Mouse (Mus musculus): ENCODE data around the gene Fbln2.

Gene Fbln2

DNA sequence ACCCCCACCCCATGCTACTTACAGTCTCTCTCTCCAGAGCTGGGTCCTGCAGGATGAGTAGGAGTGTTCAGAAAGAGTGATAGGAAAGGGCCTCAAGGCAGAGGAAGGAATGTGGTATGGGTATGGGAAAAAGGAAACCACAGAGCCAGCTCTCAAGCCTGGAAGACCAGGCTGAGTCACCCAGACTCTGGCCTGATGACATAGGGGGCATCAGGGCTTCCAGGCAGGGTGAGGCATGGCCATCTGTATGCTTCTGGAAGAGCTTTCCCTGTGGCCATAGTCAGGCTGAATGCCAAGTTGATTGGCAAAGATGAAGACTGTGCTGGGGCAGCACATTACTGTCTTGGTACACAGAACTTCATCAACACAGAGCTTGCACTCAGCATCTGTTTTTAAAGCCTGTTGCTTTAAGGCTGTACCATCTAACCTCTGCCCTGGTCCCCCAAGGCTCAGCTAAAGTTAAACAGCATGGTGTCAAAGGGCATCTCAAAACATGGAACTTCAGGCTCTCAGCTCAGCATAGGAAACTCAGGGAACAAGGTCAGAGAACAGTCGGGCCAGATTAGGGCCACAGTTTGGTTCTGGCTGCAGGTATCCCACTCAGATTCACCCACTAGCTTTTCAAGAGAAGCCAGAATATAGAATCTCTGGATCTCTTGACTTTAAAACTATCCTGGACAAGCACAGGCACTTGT is 19.3 kb upstream of the Fbln2 start:
- no peak for DNase-seq (ENCODE audit: low spot score)

DNA sequence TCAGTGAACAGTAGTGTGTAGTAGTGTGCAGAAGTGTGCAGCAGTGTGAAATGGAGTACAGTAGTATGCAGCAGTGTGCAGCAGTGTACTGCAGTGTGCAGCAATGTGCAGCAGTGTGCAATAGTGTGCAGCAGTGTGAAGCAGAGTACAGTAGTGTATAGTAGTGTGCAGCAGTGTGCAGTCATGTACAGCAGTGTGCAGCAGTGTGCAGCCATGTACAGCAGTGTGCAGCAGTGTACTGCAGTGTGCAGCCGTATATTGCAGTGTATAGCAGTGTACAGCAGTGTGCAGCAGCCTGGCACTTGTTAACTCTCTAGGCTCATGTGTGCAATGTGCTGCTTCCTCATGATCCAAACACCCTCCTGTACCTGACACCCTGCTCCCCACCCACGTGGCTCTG is 13.8 kb upstream of the Fbln2 start:
- no peak for DNase-seq (ENCODE audit: low spot score)

- peak; percentile 63 for DNase-seq (ENCODE audit: low spot score)
These were observed 11.6 kb upstream of the Fbln2 start for GRCm38 (mm10) chr6:91200429-91201188.

- DNase-seq (ENCODE audit: low spot score): peak; percentile 46
These were observed 10.3 kb upstream of the Fbln2 start for GRCm38 (mm10) chr6:91201881-91202341.

- no peak for DNase-seq (ENCODE audit: low spot score)
These were observed 9.7 kb upstream of the Fbln2 start for GRCm38 (mm10) chr6:91202571-91202970.

DNA sequence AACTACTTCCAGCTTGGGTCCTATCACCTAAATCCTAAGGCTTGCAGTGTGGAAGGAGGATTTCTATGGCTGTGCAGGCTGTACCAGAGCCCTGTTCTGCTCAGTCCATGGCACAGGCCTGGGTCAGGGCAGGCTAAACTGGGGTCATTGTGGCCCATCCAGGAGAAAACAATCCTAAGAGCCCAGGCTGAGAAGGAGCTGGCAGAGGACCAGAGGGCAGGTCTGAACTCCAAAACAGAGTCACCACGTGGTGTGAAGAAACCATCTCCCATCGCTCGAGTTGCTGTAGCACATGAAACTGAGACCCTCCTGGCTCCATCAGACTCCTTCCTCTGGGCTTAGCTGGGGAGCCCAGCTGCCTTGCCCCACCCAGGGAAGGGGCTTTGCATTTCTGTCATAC is 6.9 kb upstream of the Fbln2 start:
- DNase-seq (ENCODE audit: low spot score): peak; percentile 69

DNA sequence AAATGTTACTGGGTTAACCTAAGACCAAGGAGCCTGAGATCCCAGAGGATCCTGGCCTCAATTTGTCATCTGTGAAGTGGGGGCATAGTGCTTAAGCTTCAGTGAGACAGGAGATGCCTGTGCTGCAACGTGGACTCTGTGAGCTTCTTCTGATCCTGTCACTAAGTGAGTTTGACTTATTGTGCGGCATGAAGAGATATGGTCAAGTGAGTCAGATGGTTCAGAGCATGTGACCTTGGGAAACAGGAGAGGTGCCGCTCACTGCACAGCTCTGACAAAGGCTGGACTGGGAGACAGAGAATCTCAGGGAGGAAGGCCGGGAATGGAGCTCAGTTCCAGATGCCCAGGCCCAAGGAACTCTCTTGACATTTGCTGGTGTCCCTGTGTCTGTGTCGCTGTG is 6.5 kb upstream of the Fbln2 start:
- no peak for DNase-seq (ENCODE audit: low spot score)

- DNase-seq (ENCODE audit: low spot score): no peak
These were observed 4.8 kb upstream of the Fbln2 start for GRCm38 (mm10) chr6:91207491-91207890.

GRCm38 (mm10) chr6:91209780-91210179 is 2.5 kb upstream of the Fbln2 start:
- DNase-seq (ENCODE audit: low spot score): no peak

DNA sequence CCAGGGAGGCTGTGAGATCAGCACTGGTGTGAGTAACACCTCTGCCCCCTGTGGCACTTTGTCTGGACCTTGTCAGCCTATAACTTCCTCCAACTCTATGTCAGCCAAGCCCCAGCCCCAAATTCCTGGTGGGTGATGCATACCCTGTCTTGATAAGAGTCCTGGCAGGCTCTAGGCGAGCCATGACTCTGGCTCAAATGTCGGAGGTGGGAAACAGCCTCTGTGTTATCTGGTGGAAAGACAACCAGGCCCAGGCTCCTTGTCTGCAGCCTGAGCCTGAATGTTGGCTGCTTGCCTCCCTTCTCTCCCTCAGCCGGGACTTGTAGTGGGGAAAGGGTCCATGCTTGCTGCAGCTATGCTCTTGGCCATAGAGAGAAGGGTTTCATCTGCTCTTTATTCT is 1.4 kb upstream of the Fbln2 start:
- DNase-seq (ENCODE audit: low spot score): peak; percentile 28

GRCm38 (mm10) chr6:91212571-91212970 is 316 bp downstream of the Fbln2 start:
- DNase-seq (ENCODE audit: low spot score): peak; percentile 52

DNA sequence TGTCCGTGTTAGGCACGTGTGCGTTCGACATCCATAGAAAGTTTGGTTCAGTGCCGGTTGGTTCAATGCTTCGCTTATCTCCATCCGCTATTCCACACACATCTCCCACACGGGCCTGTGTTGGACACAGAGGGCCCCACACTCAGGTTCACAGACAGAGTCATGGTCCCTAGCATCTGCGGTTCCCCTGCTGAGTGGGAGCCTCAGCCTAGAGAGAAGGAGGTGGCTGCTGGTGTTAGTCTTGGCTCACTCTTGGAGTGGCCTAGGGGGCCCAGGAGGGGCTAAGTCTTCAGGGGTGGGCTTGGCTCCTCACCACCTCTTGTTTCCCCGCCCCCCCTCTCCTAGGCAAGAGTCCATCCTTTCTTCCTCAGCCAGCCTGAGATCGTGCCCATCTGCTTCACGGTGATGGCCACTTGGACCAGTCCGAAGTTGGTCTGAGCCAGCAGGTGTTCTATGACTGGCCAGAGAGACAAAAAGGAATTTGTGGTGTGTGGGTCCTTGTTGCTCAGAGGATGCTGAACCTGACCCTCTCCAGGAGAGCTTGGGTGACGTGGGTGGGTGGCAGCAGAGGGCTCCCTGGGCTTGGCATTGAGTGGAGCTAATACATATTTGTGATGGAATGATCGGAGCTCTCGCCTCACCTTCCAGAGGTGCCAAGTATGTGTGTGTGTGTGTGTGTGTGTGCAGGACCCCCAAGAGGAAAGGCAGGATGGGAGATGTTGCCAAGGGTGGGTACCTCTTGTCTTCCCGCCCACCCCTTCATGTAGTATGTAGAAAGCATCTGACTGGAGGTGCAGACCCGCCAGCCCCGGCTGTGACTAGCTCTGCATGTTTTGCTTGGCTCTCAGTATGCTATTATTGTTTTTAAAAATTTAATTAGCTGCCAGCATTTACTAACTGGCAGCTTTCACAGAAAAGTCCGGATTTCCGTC is 1.3 kb downstream of the Fbln2 start:
- DNase-seq (ENCODE audit: low spot score): no peak

DNA sequence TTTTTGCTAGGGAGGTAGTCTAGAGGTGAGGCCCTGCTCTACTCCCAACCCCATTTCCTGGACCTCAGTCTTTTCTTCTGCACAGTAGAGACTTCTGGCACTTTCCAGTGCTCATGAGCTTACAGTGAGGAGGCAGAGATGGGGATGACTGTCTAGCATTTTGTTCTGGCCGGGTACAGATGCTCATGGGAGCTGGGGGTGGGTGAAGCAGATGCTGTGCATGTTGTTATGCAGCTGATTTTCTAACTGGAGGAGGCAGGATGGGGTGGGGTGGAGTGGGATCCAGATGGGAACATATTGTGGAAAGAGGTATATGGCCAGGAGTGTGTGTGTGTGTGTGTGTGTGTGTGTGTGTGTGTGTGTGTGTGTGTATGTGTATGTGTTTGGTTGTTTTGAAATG is 3.2 kb downstream of the Fbln2 start:
- DNase-seq (ENCODE audit: low spot score): no peak

- DNase-seq (ENCODE audit: low spot score): no peak
These were observed 6.2 kb downstream of the Fbln2 start for GRCm38 (mm10) chr6:91218445-91218844.

DNA sequence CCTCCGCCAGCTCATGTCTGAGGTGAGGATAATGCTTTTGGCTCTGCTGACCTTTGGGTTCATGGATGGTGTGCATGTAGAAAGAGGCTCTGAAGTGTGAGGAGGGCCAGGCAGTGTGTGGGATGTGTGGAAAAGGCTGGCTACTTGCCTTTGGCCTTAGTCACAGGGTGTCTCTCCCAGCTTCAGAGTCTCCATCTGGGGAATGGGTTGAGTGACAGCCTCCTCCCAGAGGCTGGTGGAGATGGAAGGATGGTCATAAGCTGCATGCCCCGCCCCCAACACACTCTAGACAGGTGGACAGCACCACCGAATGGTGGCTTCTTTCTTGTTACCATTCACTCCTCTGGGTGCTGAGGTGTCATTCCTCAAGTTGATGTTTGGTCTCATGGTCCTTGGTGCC is 6.6 kb downstream of the Fbln2 start:
- DNase-seq (ENCODE audit: low spot score): no peak

DNA sequence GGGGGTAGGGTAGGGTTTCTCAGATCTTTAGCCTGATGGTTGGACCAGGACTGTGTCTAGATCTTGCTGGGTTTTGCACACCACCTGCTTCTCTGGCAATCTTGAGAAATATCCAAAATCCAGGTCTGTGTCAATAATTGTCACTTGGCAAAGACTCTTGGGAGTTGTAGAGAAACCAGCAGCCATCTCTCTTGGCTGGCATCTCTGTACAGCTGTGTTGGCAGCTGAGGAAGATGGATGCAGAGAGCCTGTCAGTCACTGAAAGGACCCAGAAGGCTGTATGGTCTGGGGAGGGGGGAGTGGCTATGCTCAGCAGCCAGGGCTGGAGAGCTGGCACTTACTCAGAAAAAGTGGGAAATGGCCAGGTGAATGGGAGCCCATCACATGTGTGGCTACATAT is 7.8 kb downstream of the Fbln2 start:
- DNase-seq (ENCODE audit: low spot score): no peak

DNA sequence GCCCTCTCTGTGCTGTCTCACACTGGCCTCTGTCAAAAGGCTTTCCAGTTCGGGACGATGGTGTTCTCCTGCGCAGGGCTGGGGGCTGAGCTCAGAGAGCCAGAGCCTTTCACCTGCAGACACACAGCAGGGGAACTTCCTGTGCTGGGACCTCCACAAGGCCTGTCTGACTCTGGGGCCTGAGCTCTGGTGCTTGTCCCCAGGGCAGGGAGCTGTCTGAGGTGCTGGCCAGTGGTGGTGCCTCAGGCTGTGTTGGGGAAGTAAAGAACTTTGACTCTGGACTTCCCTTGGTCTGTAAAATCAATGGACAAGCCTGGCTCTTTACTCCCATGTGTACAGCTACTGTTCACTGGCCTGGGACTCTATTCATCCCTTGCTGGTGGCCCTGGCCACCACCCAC is 8.8 kb downstream of the Fbln2 start:
- no peak for DNase-seq (ENCODE audit: low spot score)

GRCm38 (mm10) chr6:91222694-91223346 is 10.6 kb downstream of the Fbln2 start:
- DNase-seq (ENCODE audit: low spot score): no peak

GRCm38 (mm10) chr6:91224939-91225338 is 12.7 kb downstream of the Fbln2 start:
- no peak for DNase-seq (ENCODE audit: low spot score)

DNA sequence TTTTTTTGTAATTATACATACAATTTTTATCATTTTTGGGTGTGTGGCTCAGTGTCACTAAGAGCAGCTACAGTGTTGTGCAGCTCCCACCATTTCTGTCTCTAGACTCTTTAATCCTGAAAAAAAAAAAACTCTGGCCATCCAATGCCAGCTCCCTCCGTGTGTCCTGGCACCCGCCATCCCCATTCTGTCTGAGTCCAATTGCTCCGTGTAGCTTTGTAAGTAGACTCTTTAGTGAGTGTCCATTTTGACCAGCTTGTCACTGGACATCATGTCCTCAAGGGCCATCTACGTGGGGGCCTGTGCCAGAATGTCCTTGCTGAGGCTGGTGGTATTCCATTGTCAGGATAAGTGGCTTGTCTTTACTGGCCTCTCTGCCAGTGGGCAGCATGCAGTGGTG is 13.1 kb downstream of the Fbln2 start:
- DNase-seq (ENCODE audit: low spot score): no peak

DNA sequence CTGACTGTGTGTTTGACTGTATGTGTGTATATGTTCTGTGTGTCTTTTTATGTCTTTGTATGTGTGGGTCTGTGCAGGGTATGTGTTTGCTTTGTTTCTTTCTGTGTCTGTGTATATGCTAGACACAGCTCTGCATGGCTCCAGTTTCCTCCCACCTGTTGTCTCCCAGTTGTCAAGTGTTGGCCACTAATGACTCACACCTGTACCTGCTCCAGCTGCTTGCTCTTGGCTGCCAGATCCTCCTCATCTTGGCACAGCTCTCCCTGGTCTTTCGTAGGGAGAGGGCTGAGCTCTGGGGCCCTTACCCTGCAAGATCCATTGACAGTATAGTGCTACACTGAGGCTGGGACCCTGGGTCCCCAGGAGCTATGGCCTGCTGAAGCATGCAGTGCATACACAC is 13.8 kb downstream of the Fbln2 start:
- DNase-seq (ENCODE audit: low spot score): no peak

DNA sequence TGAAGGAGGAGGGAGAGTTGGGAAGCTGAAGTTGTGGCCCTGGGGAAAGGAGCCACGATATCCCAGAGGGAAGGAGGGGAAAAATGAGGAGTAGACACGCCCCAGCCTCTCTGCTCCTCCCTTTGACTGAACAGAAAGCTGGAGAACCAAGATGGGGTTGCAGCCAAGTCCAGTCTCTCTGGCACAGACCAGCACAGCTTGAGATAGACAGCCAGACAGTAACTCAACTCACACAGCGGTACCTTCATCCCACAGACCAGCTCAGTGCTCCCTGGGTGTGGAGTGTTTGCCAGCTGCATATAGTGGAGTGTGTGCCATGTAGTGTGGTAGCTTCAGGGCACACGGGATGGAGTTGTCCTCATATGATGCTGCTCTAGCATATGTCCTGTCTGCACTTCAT is 16.7 kb downstream of the Fbln2 start:
- no peak for DNase-seq (ENCODE audit: low spot score)
